Mouse (Mus musculus) CH12.LX (cell line): ENCODE measurements around the gene Hexim2. TPM values are rescaled to one million over a fixed set of nuclear protein-coding genes. Genes with fewer than 3 reads are reported as not detected.

ENCODE experiments used
- DNase-seq: peaks from one replicate; pipeline ENCODE4 v3.0.0-alpha.2; 2013; ENCODE audit errors: extremely low read depth
- H3K27ac ChIP-seq: 2 replicates; pipeline ENCODE4 v1.5.1; 2012; ENCODE audit warnings: low read depth, mild to moderate bottlenecking, control low read depth, moderate library complexity; ENCODE audit not compliant: insufficient read depth
- H3K27me3 ChIP-seq: replicated peaks from 2 replicates; pipeline ENCODE3; 2012; ENCODE audit warnings: inconsistent platforms
- H3K36me3 ChIP-seq, 2 experiments: replicated peaks in 1 of 2; 2 replicates each; pipeline versions ENCODE3 to v1.6.1; 2012; ENCODE audit warnings: inconsistent platforms in 1 of 2, low read length in 1 of 2, mild to moderate bottlenecking in 1 of 2, mixed read lengths in 1 of 2, moderate library complexity in 1 of 2; ENCODE audit not compliant: control insufficient read depth in 1 of 2, insufficient read depth in 1 of 2
- H3K4me1 ChIP-seq, 2 experiments: 2 replicates each; pipeline ENCODE4 v1.6.1; 2012; ENCODE audit warnings: inconsistent platforms in 1 of 2, moderate library complexity in 1 of 2; ENCODE audit not compliant: insufficient read depth in 2 of 2, control insufficient read depth in 1 of 2
- H3K4me2 ChIP-seq: 2 replicates; pipeline ENCODE4 v1.6.1; 2012; ENCODE audit warnings: low read depth, mild to moderate bottlenecking, control low read depth; ENCODE audit not compliant: poor library complexity, insufficient read depth, severe bottlenecking
- H3K4me3 ChIP-seq, 3 experiments: fragments of 150-350 bp in 1 of 3; sonication (generic) in 1 of 3; replicated peaks in 1 of 3; 2 replicates each; pipeline versions ENCODE3 to v1.5.1; 2011 to 2012; ENCODE audit warnings: low read depth in 2 of 3, low read length in 2 of 3, mild to moderate bottlenecking in 2 of 3, moderate library complexity in 2 of 3, control low read depth in 1 of 3, improper control_type of control experiment in 1 of 3, inconsistent platforms in 1 of 3, mixed read lengths in 1 of 3; ENCODE audit not compliant: poor library complexity in 1 of 3
- H3K79me2 ChIP-seq: replicated peaks from 2 replicates; pipeline ENCODE4 v1.6.1; 2012; ENCODE audit warnings: mild to moderate bottlenecking, moderate library complexity; ENCODE audit not compliant: control insufficient read depth, poor library complexity, insufficient read depth, severe bottlenecking; ENCODE audit errors: extremely low read depth
- H3K9ac ChIP-seq: 2 replicates; pipeline ENCODE4 v1.6.1; 2012; ENCODE audit warnings: low read depth, mild to moderate bottlenecking, control low read depth, moderate library complexity; ENCODE audit not compliant: insufficient read depth
- H3K9me3 ChIP-seq: replicated peaks from 2 replicates; pipeline ENCODE3; 2012; ENCODE audit warnings: low read length, inconsistent platforms, mixed read lengths
- BHLHE40 ChIP-seq: IDR thresholded peaks from 2 replicates; pipeline ENCODE4 v1.6.1; 2011; ENCODE audit warnings: mild to moderate bottlenecking, low read depth, low read length, improper control_type of control experiment
- CHD1 ChIP-seq: IDR thresholded peaks from 2 replicates; pipeline ENCODE4 v1.6.1; 2012; ENCODE audit warnings: low read depth, low read length, improper control_type of control experiment, inconsistent platforms
- CTCF ChIP-seq, 2 experiments: IDR thresholded peaks in 1 of 2; conservative IDR thresholded peaks in 1 of 2; 2 replicates each; pipeline ENCODE4 v1.5.1; 2011 to 2012; ENCODE audit warnings: low read depth in 2 of 2, low read length in 2 of 2, improper control_type of control experiment in 1 of 2, inconsistent platforms in 1 of 2, mild to moderate bottlenecking in 1 of 2, moderate library complexity in 1 of 2
- E2F4 ChIP-seq: IDR thresholded peaks from 2 replicates; pipeline ENCODE4 v1.6.1; 2011; ENCODE audit warnings: low read depth, low read length, improper control_type of control experiment; ENCODE audit not compliant: insufficient replicate concordance
- ELF1 ChIP-seq: IDR thresholded peaks from 2 replicates; pipeline ENCODE4 v1.6.1; 2014; ENCODE audit warnings: low read depth, mild to moderate bottlenecking, inconsistent platforms, low read length, improper control_type of control experiment
- ETS1 ChIP-seq: conservative IDR thresholded peaks from 2 replicates; pipeline ENCODE4 v1.6.1; 2012; ENCODE audit warnings: low read depth, mild to moderate bottlenecking, inconsistent platforms, low read length, improper control_type of control experiment, moderate library complexity
- IRF4 ChIP-seq: IDR thresholded peaks from 2 replicates; pipeline ENCODE4 v1.6.1; 2014; ENCODE audit warnings: low read depth, mild to moderate bottlenecking, inconsistent platforms, low read length, improper control_type of control experiment
- KAT2A ChIP-seq: IDR thresholded peaks from 2 replicates; pipeline ENCODE4 v1.6.1; 2012; ENCODE audit warnings: low read length, improper control_type of control experiment, inconsistent platforms; ENCODE audit not compliant: insufficient replicate concordance
- MAX ChIP-seq: IDR thresholded peaks from 2 replicates; pipeline ENCODE4 v1.6.1; 2011; ENCODE audit warnings: low read length, improper control_type of control experiment
- MAZ ChIP-seq: IDR thresholded peaks from 2 replicates; pipeline ENCODE4 v1.6.1; 2012; ENCODE audit warnings: low read depth, mild to moderate bottlenecking, inconsistent platforms, low read length, improper control_type of control experiment, moderate library complexity
- MEF2A ChIP-seq: IDR thresholded peaks from 2 replicates; pipeline ENCODE4 v1.6.1; 2014; ENCODE audit warnings: low read depth, mild to moderate bottlenecking, inconsistent platforms, low read length, improper control_type of control experiment, borderline replicate concordance
- MYC ChIP-seq: IDR thresholded peaks from 2 replicates; pipeline ENCODE4 v1.6.1; 2011; ENCODE audit warnings: low read depth, mild to moderate bottlenecking, improper control_type of control experiment, low read length
- NELFE ChIP-seq: IDR thresholded peaks from 2 replicates; pipeline ENCODE4 v1.6.1; 2011; ENCODE audit warnings: low read depth, low read length, improper control_type of control experiment
- PAX5 ChIP-seq: IDR thresholded peaks from 2 replicates; pipeline ENCODE4 v1.6.1; 2012; ENCODE audit warnings: low read length, inconsistent platforms, mixed read lengths
- POLR2AphosphoS2 ChIP-seq: IDR thresholded peaks from 2 replicates; pipeline ENCODE4 v1.6.1; 2011; ENCODE audit warnings: low read depth, low read length, improper control_type of control experiment
- SIN3A ChIP-seq: IDR thresholded peaks from 2 replicates; pipeline ENCODE4 v1.6.1; 2012; ENCODE audit warnings: low read length, improper control_type of control experiment, inconsistent platforms
- UBTF ChIP-seq: IDR thresholded peaks from 2 replicates; pipeline ENCODE4 v1.6.1; 2012; ENCODE audit warnings: low read depth, mild to moderate bottlenecking, inconsistent platforms, low read length, improper control_type of control experiment, moderate library complexity
- USF1 ChIP-seq: IDR thresholded peaks from 2 replicates; pipeline ENCODE4 v1.6.1; 2014; ENCODE audit warnings: low read depth, mild to moderate bottlenecking, inconsistent platforms, low read length, improper control_type of control experiment
- USF2 ChIP-seq: conservative IDR thresholded peaks from 2 replicates; pipeline ENCODE4 v1.6.1; 2011; ENCODE audit warnings: low read depth, low read length, improper control_type of control experiment
- ZC3H11A ChIP-seq: IDR thresholded peaks from 2 replicates; pipeline ENCODE4 v1.6.1; 2012; ENCODE audit warnings: low read depth, mild to moderate bottlenecking, inconsistent platforms, low read length, improper control_type of control experiment
- ZMIZ1 ChIP-seq: IDR thresholded peaks from 2 replicates; pipeline ENCODE4 v1.6.1; 2012; ENCODE audit warnings: low read depth, mild to moderate bottlenecking, inconsistent platforms, low read length, improper control_type of control experiment
- dilution Hi-C: fragments of 300-500 bp; cut with MboI; formaldehyde crosslinking; loops from 2 replicates; pipeline ENCODE4 v1.14.3; 2020; ENCODE audit warnings: low sequenced_read_pairs; ENCODE audit not compliant: extremely low pct_unique_long_range_greater_than_20kb, extremely low pct_ligation_motif_present
- in situ Hi-C: fragments of 300-500 bp; cut with MboI; formaldehyde crosslinking; loops from 3 replicates; pipeline ENCODE4 v1.14.3; 2019; ENCODE audit warnings: low sequenced_read_pairs, low pct_ligation_motif_present, low pct_unique_long_range_greater_than_20kb, mixed read lengths
- polyA plus RNA-seq: library from polyadenylated mRNA; unstranded; fragments of >175 nt; gene quantifications from 2 replicates; pipeline ENCODE4 v1.2.1, GENCODE M21; 2012; ENCODE audit warnings: low read depth; ENCODE audit not compliant: insufficient read length
- total RNA-seq, 2 experiments: library from RNA; depleted of rRNA; stranded (reverse); fragments of 300-350 nt in 1 of 2; fragments of >200 nt in 1 of 2; gene quantifications; 2 replicates each; pipeline ENCODE4 v1.2.3; 2012 to 2014

Hexim2 gene
- total and polyA plus RNA-seq, 3 experiments = 27.0 to 33.3 (median 28.8) TPM

DNA sequence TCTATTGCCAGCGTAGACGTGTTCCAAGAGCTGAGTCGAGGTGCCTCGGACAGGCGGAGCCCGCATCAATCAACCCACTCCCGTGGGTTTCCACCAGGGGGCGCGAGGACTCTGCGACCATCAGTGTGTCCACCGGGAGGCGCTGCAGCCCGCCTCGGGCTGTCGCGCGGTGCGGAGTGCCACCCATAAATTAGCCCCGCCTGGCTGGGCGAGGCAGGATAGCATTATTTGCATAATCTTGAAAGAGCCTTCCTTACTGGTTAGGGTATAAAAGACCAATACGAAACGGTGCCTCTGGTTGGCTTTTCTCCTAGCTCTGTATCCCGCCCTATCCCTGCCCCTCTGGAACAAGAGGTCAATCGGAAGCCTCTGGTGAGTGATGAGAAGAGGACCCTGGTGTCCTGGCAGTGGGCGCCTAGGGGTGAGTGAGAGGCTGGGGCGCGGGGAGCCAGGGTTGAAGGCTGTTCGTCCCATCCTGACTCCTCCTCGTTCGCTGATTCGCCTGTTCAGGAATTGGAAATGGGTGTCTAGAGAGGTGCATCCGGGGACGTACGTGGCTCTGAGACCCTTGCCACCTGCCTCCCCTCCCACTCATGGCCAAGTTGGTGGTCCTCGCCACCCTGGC is 29.4 kb upstream of the Hexim2 start (continued):
- peak; percentile 84 for TF ChIP-seq IRF4
- TF ChIP-seq MYC = peak; percentile 89; the same call in 1 of the 2 replicates
- TF ChIP-seq USF2 = 0 out of 2 replicates have a peak, but pooled peaks have one; percentile 13
- TF ChIP-seq UBTF = peak; percentile 95
- TF ChIP-seq ELF1 = peak; percentile 70
- TF ChIP-seq PAX5 = no peak
- peak; percentile 97 for TF ChIP-seq ZMIZ1
- TF ChIP-seq NELFE = peak; percentile 99
- TF ChIP-seq CHD1 = peak; percentile 95

DNA sequence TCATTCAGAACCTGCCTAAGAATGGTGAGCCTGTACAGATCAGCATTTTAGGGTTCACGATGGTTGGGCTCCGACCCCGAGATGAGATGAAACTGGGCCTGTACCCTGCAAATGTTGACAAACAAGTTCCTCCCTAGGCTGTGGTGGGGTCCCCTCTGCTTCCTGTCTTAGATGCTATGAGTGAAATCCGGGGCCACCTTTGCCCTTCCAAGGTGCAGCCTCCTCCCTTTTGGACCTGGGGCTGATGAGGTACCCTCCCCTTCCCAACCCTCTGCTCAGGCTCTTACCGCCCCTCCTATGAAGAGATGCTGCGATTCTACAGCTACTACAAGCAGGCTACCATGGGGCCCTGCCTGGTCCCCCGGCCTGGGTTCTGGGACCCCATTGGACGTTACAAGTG is 28.6 kb upstream of the Hexim2 start:
- dilution Hi-C loops (no loop called here), in situ Hi-C loops (loop anchor here (5.0 kb wide), 2 partner anchors 54 to 224 kb away; no protein-coding TSS in a partner anchor)
- peak overlapping the region; percentile 54 for H3K4me2 ChIP-seq
- no peak for DNase-seq
- H3K4me3 ChIP-seq = peak overlapping the region; percentile 61 to 81 (median 62)
- peaks cover 26 to 49% of the 10 kb centered on the region in 2 experiments for H3K36me3 ChIP-seq
- H3K27me3 ChIP-seq = peaks cover 6% of the 10 kb centered on the region
- no peaks in the 10 kb centered on the region for H3K9me3 ChIP-seq
- H3K79me2 ChIP-seq = peaks cover 28% of the 10 kb centered on the region
- peak overlapping the region; percentile 73 for H3K9ac ChIP-seq
- H3K4me1 ChIP-seq = peaks cover 30 to 68% of the 10 kb centered on the region in 2 experiments
- no peak overlapping the region for H3K27ac ChIP-seq
- no peak for TF ChIP-seq USF2
- TF ChIP-seq PAX5 = no peak
- no peak for TF ChIP-seq MEF2A
- no peak for TF ChIP-seq ZMIZ1
- no peak for TF ChIP-seq KAT2A
- TF ChIP-seq ZC3H11A = no peak
- no peak for TF ChIP-seq POLR2AphosphoS2
- no peak for TF ChIP-seq ELF1
- no peak for TF ChIP-seq MAX
- TF ChIP-seq SIN3A = no peak
- no peak for TF ChIP-seq E2F4
- no peak for TF ChIP-seq MAZ
- TF ChIP-seq UBTF = no peak
- TF ChIP-seq NELFE = no peak
- no peak for TF ChIP-seq ETS1
- TF ChIP-seq USF1 = no peak
- no peak for TF ChIP-seq CTCF (conservative IDR thresholded peaks at IDR 0.05 in 1 of 2, IDR thresholded peaks at IDR 0.05 in 1 of 2; ENCODE audit: low read depth in 2 of 2, low read length in 2 of 2)
- TF ChIP-seq BHLHE40 = no peak
